Comparison of ENCODE assay signal across 8 mouse cellular contexts in the genomic region with DNA sequence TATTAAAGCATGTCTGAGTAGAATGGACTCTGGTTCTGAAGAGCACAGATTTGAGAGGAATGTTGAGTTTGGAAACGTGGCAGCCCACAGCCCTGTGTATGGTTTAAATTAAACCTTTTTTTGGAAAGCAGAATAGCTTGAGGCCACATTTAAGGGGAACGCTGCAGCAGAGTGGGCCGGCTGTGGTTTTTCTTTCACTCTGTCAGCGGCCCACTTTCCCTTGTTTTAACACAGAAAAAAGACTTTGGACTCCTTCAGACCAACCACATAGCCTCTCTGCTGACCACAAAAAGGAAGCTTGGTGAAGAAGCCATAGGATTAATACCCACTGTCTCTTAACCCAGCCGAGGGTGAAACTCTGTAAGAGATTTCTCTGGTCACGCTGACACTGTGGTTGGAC.
DNase-seq lines count a peak whose midpoint lies in the region; ATAC-seq and TF ChIP-seq lines count a peak whose summit lies in the region.

No protein-coding gene starts in this region.

- H3K27me3 ChIP-seq in lung, embryonic 16.5 days (ENCODE audit: control insufficient read depth, insufficient read depth, low read depth, low read length) = no peaks in the 10 kb centered on the region
- H3K27me3 ChIP-seq in kidney, embryonic 16.5 days (ENCODE audit: insufficient read depth, low read length) = peaks cover 8% of the 10 kb centered on the region
- H3K27me3 ChIP-seq in stomach, embryonic 15.5 days (replicated peaks) = no peaks in the 10 kb centered on the region

- no peaks in the 10 kb centered on the region for H3K9me3 ChIP-seq in lung, embryonic 16.5 days (ENCODE audit: control insufficient read depth, low read length)
- H3K9me3 ChIP-seq in kidney, embryonic 16.5 days (ENCODE audit: low read length) = no peaks in the 10 kb centered on the region
- H3K9me3 ChIP-seq in stomach, embryonic 15.5 days = no peaks in the 10 kb centered on the region

- ATAC-seq in lung, embryonic 16.5 days (ENCODE audit: low read depth) = peak; percentile 63
- ATAC-seq in kidney, embryonic 16.5 days (ENCODE audit: low FRiP score, low TSS enrichment) = no peak; the same call in 1 of the 2 replicates
- no peak for ATAC-seq in stomach, embryonic 15.5 days (ENCODE audit: insufficient read depth, low FRiP score, low read depth)

- WGBS in lung, embryonic 16.5 days = 32% methylated on average over 6 of the region's 6 CpGs
- 40% methylated on average over 6 of the region's 6 CpGs for WGBS in lung, adult 2 months
- 46% methylated on average over 6 of the region's 6 CpGs for WGBS in kidney, embryonic 16.5 days
- WGBS in stomach, embryonic 15.5 days = 35% methylated on average over 6 of the region's 6 CpGs

- peak overlapping the region; percentile 56 for H3K9ac ChIP-seq in lung, embryonic 16.5 days (ENCODE audit: low read length)
- H3K9ac ChIP-seq in kidney, embryonic 16.5 days (replicated peaks; ENCODE audit: low read length) = no peak overlapping the region
- no peak overlapping the region for H3K9ac ChIP-seq in stomach, embryonic 15.5 days

- peak overlapping the region; percentile 19 for H3K4me3 ChIP-seq in lung, embryonic 16.5 days (ENCODE audit: low read length)
- H3K4me3 ChIP-seq in lung, adult 2 months (replicated peaks; ENCODE audit: extremely low read depth, low read depth, low read length) = no peak overlapping the region
- no peak overlapping the region for H3K4me3 ChIP-seq in kidney, embryonic 16.5 days (ENCODE audit: low read length)
- H3K4me3 ChIP-seq in stomach, embryonic 15.5 days (replicated peaks) = no peak overlapping the region

- DNase-seq in embryo, embryonic 11 days = peak; percentile 42
- no peak for DNase-seq in embryo, embryonic 9.5 days (ENCODE audit: extremely low spot score)
- DNase-seq in lung, adult 2 months = no peak
- DNase-seq in ovary, adult 18-20 months (ENCODE audit: low spot score) = no peak
- no peak for DNase-seq in urinary bladder, postnatal 10 days (ENCODE audit: low spot score)

- no peak for TF ChIP-seq POLR2A in lung, adult 2 months (IDR thresholded peaks at IDR 0.05; ENCODE audit: borderline replicate concordance, extremely low read depth, low read depth, low read length)

- peak overlapping the region; percentile 41 for H3K4me2 ChIP-seq in lung, embryonic 16.5 days (ENCODE audit: low read depth, low read length)
- H3K4me2 ChIP-seq in kidney, embryonic 16.5 days (replicated peaks; ENCODE audit: low read depth, low read length) = 0 out of 2 replicates have a peak overlapping the region, but pooled peaks have one; percentile 8
- H3K4me2 ChIP-seq in stomach, embryonic 15.5 days = peak overlapping the region; percentile 40

- H3K4me1 ChIP-seq in lung, embryonic 16.5 days (replicated peaks; ENCODE audit: control insufficient read depth, insufficient read depth, low read length) = peaks cover 44% of the 10 kb centered on the region
- H3K4me1 ChIP-seq in lung, adult 2 months (ENCODE audit: control insufficient read depth, insufficient read depth, low read length) = peaks cover 11% of the 10 kb centered on the region
- peaks cover 32% of the 10 kb centered on the region for H3K4me1 ChIP-seq in kidney, embryonic 16.5 days (ENCODE audit: insufficient read depth, low read length)
- peaks cover 10% of the 10 kb centered on the region; the same call in 1 of the 2 replicates for H3K4me1 ChIP-seq in stomach, embryonic 15.5 days

- peak overlapping the region; percentile 75 for H3K27ac ChIP-seq in lung, embryonic 16.5 days (ENCODE audit: low read length)
- peak overlapping the region; percentile 67 for H3K27ac ChIP-seq in kidney, embryonic 16.5 days (ENCODE audit: low read length)
- peak overlapping the region; percentile 85 for H3K27ac ChIP-seq in stomach, embryonic 15.5 days

- TF ChIP-seq CTCF in lung, adult 2 months (IDR thresholded peaks at IDR 0.05; ENCODE audit: insufficient read depth, low read length) = no peak

- H3K36me3 ChIP-seq in lung, embryonic 16.5 days (ENCODE audit: control insufficient read depth, insufficient read depth, low read length) = no peaks in the 10 kb centered on the region
- no peaks in the 10 kb centered on the region for H3K36me3 ChIP-seq in kidney, embryonic 16.5 days (ENCODE audit: insufficient read depth, low read length)
- no peaks in the 10 kb centered on the region for H3K36me3 ChIP-seq in stomach, embryonic 15.5 days
